Mouse (Mus musculus): ENCODE measurements around the gene Prkag2.
"Not testable (repeated sequence)": the region's sequence is repeated elsewhere in the genome, so short reads cannot be mapped to it uniquely, and the experiment has no call there.

Prkag2 gene

DNA sequence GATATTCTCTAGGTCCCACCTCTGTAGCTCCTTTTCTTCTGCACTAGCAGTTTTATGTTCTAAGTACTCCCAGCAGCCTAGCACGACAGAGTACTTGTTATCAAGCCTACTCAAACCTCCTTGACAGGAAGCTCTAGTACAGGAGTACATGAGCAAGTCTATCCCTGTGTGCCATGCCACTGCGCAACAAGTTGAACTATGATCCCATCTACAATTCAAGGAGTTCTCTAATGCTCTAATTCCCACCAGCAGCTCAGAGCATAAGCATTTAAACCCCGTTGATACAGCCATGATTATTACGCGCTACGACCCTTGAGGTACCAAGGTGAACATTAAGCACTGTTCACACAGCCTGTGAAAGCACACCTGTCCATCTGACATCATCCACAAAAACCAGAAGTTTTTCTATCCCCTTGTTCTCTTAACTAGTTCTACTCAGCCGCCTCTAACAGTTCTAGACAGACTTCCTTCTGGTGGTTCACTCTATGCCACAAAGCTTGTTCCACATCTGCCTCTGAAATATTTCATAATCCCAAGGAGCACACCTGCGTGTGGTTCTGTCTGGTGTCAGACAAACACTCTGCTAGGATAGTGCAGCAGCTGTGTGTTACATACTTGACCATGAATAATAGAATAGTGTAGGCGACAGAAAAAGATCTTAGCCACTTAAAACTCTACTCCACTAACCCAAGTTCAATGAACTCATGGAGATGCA is 274.2 kb downstream of the Prkag2 start:
- no peak for DNase-seq (ENCODE audit: low spot score in 2 of 2)

DNA sequence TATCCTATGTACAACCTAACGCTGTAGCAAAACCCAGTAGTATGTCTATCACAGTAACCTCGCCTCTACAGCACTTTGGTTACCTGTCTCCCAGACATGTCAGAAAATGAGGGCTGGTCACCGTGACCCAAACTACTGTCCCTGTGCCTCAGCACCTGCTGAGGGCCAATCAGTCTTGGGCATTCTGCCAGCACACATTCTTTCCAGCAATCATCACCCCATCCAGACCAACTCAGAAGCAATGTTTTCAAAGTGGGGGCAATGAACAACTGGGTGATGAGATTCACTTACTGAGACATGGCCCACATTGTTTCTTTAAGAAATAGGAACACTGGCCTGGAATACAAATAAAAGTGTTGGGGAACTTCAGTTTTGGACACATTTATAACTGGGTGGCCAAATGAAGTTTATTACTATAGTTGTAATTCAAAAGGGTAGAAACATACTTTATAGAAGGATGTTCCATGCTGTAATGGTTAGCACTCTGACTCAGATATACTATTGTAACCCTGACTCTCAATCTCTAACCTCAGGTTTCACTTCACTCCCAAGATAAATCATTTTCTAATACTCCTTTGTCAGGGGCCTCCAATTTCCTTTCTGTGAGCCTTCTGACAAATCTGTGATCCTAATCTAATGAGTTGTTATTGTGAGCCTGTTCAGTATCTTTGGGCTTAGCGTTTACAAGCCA is 274.9 kb downstream of the Prkag2 start:
- no peak for DNase-seq (ENCODE audit: low spot score in 2 of 2)

DNA sequence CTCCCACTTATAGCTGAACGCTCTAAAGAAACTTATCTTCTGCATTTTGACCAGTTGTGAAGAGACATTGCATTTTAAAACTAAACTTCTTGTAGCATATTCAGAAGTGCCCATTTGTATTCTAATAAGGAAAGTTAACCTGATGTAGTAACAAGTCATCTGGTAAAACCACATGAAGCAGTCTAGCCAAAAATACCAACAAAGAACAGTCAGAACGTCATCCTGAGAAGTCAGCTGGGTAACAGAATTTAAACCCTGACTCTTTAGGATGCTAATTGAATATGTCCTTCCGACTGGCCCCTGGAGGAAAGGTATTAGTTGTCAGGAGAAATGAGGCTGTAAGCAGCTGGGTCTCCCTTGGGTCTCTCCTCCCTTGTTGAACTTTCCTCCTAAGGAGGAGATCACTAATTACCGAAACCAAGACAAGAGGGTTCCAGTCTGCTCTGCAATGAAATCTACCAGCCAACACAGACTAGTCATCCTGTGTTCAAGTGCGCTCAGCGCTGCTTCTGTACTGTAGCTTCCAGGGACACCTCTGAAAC is 276.5 kb downstream of the Prkag2 start:
- no peak for DNase-seq (ENCODE audit: low spot score in 2 of 2)

DNA sequence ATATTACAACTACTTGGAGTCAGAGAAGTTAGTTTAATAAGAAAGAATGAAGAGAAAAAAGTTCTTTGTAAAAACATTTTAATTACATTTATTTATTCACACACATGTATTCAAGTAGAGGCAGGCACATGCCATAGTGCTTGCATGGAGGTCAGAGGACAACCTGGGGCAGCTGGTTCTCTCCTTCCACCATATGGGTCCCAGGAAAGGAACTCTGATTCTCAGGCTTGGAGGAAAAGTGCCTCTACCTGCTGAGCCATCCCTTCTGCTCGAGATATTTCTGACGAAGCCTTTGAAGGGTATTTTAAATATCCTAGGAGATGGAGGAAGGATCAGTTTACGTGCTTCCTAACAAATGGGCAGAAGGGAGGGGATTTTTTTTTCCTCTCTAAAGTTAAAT is 277.7 kb downstream of the Prkag2 start:
- no peak for DNase-seq (ENCODE audit: low spot score in 2 of 2)

DNA sequence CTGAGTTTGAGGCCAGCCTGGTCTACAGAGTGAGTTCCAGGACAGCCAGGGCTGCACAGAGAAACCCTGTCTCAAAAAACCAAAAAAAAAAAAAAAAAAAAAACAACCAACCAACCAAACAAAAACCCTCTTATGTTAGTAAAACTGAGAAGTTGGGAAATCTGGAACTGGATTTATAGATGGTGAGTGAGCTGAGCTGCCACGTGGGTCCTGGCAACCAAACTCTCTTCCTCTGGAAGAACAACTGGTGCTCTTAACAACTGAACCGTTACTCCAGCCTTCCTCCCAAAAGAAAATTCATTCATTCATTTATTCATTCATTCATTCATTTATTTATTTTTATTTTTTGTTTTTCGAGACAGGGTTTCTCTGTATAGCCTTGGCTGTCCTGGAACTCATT is 278.2 kb downstream of the Prkag2 start:
- not testable (repeated sequence) for DNase-seq (ENCODE audit: low spot score in 2 of 2)

DNA sequence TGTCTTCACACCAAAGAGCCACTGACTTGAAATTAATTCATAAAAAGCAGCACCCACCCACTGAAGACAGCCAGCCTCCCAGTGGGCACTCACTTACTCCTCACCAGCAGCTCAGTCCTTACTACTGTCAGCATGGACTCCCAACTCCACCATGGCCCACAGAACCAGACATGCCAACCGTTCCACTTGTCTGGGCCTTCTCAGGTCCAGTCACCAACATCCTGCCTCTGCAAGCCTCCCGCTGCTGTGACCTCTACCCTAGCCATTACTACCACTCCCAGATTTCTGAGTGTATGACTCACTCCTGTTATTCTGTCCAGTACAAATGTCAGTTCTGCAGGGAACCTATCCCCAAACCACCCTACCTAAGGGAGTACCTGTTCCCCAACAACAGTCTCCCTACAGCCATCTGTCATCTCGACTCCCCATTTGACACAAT is 279.0 kb downstream of the Prkag2 start:
- DNase-seq (ENCODE audit: low spot score in 2 of 2): no peak

DNA sequence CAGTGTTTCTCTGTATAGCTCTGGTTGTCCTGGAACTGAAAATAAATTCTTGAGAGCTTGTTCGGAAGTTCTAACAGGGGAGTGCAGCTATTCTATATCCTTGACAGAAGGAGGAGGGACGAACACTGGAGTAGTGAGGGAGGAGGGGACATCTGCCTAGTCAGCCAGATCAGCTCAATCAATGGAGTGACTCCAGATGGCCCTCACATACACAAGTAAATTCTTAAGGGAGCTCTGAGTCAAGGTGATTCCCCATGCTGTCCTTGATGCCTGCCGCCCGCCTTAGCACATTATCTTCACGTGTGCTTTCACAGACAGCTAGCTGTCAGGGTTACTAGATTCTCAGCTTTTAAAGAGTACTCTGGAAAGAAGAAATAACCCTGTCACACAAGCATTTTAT is 279.8 kb downstream of the Prkag2 start:
- DNase-seq (ENCODE audit: low spot score in 2 of 2): no peak

DNA sequence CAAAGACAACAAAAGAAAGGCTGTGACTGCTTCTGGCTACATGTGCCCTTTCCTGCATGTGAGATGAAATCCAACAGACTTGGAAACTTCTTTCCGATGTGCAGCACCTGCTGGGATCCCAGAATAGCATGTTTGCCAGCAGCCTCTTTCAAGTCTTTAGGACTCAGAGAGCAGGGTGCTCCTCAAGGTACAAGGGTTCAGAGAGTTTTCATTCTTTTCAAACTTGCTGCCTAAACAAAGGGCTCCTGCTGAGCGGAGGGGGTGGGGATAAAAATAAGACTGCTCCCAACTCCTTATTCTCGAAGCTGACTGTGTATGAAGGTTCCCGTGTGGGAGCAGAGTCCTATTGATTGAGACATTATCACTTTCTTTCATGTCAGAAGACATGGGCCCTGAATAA is 283.3 kb downstream of the Prkag2 start:
- DNase-seq (ENCODE audit: low spot score in 2 of 2): no peak

DNA sequence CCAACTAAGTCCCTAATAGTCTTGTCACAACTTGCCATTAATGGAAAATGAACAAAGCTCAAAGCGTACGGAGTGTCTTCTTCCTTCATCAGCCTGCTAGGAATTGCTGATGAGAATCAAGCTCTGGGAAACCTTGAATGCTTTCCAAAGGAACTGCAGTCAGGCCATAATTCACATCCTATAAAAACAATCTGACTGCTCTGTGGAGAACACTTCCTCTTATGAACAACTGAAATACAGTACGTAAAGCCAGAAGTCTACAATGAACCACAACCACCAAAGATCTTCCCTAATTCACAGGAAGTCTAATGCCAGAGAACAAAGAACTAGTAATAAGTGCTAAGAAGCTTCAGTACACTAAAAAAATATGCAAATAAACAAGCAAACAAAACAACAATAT is 286.5 kb downstream of the Prkag2 start:
- no peak for DNase-seq (ENCODE audit: low spot score in 2 of 2)

DNA sequence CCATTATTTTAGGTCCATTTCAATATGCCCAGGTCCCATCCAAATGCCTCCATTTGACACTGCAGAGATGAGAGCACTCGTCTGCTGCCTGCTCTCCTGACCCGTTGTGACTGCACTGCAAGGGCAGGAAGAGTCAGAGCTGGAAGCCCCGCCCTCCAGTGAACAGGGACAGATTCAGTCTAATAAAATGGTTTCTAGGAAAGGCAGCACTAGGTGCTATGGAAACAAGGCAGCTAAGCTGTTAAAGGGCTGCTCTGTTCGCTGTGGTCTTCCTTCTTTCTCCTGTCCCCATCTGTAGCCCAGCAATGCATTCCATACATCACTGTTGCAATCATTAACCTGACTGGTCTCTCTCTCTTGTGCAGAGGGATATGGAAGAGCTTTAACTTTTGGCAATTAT is 287.4 kb downstream of the Prkag2 start:
- no peak for DNase-seq (ENCODE audit: low spot score in 2 of 2)
